Mouse (Mus musculus): ENCODE measurements around the gene Sptan1.

DNA sequence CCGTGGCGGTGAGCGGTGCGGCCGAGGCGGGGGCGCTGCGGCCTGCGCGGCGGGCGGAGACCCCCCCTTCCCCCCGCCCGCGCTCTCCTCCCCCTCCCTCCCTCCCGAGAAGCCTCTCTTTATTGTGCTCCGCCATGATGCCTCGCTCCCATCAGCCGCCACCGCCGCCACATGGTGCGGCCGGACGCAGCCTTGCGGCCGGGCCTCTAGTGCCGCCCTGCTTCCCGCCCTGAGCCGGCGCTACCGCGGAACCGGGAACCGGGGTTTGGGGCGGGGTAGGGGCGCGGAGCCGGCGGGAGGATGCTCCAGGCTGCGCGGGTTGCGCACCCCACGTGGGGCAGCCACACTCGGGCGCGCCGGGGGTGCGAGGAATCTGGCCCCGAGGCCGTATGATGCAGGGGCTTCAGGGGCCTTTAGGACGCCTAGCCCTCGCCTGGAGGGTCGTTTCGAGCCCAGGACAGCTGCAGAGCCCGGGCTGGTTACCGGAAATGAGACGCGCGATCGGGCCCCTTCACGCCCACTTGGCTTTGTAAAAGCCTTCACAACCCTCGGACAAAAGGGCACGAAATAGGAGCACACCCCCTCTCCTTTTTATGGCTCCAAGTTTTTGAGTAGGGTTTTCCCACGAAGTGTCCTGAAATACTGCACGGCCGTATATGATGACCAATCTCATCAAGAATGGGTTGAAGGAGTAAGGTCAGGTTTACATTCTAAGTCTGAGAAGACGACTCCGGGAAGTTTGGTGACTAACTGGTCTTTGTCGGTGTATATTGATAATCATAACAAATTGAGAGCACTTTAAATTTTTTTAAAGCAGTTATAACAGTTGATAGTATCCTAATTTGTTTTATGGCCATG, 101.9 kb downstream of the Sptan1 start:
- TF ChIP-seq CTCF (IDR thresholded peaks at IDR 0.05; ENCODE audit: insufficient read depth, low read depth, low read length), result no peak
- no peak for TF ChIP-seq POLR2A (IDR thresholded peaks at IDR 0.05; ENCODE audit: insufficient read depth, low read depth, low read length)
